Mouse (Mus musculus): ENCODE measurements around the gene Ctss.

DNA sequence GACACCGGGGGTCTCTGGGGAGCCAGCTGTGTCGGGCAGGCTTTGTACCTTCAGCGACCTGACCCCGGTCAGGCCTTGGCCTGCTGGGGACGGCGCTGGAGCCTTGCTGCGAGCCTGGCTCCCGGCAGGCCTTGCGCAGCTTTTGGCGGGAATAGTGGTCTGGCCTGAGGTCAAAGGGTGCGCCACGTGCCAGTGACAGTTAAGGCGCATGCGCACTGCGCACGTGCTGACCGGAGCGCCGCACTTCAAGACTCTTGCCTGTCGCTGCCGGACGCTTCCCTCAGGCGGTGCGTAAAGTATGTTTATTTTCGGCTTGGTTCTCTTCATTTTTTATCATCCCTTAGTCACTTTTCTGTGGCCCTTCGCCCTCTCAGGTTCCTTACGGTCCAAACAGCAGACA is 32.9 kb downstream of the Ctss start, which contains the start of gene Hormad1:
- no peak for TF ChIP-seq POLR2A (IDR thresholded peaks at IDR 0.05; ENCODE audit: low read depth, low read length)
- TF ChIP-seq CTCF (conservative IDR thresholded peaks at IDR 0.05; ENCODE audit: insufficient read depth, insufficient read length, low read depth, low read length), result no peak
